Mouse (Mus musculus): ENCODE results near the gene Hgd. TPM values are rescaled to one million over a fixed set of nuclear protein-coding genes. Genes with fewer than 3 reads are reported as not detected.

The Hgd gene
- polyA plus RNA-seq, 1 experiment from 2014 or later: 0.17 TPM

DNA sequence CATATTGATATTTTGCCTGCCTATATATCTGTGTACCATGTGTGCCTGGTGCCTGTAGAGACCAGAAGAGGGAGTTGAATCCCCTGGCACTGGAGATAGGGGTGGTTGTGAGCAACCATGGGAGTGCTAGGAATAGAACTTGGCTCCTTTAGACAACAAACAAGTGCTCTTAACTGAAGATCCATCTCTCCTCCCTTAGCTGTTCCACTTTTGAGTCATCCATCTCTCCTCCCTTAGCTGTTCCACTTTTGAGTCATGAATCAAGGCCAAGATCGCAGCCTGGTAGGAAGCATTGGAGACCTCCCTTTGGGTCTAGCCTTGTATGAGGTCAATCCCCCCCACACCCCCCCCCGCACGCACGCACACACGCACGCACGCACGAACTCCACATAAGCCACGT, 34.6 kb downstream of the Hgd start:
- WGBS: 94% methylated on average over 9 of the region's 9 CpGs
- H3K4me1 ChIP-seq (ENCODE audit: insufficient read depth): no peaks in the 10 kb centered on the region
- H3K4me3 ChIP-seq (ENCODE audit: low read depth, low read length): no peak overlapping the region
- no peaks in the 10 kb centered on the region for H3K9me3 ChIP-seq (ENCODE audit: low read depth, low read length)
- H3K36me3 ChIP-seq (ENCODE audit: insufficient read depth): no peaks in the 10 kb centered on the region
- H3K27ac ChIP-seq (ENCODE audit: low read depth): no peak overlapping the region
- no peaks in the 10 kb centered on the region for H3K27me3 ChIP-seq (ENCODE audit: insufficient read depth, low read length)
- no peak for TF ChIP-seq CTCF (IDR thresholded peaks at IDR 0.05; ENCODE audit: low read depth)
- no peak overlapping the region for H3K4me2 ChIP-seq
- ATAC-seq (ENCODE audit: insufficient read depth): no peak
- no peak for DNase-seq
- no peak overlapping the region for H3K9ac ChIP-seq

- DNase-seq (peak; percentile 2), ATAC-seq (ENCODE audit: insufficient read depth) (no peak)
- Histone ChIP-seq H3K4me2 (no peak overlapping the region), H3K27ac (ENCODE audit: low read depth) (no peak overlapping the region), H3K36me3 (ENCODE audit: insufficient read depth) (no peaks in the 10 kb centered on the region), H3K9me3 (ENCODE audit: low read depth, low read length) (no peaks in the 10 kb centered on the region), H3K27me3 (ENCODE audit: insufficient read depth, low read length) (no peaks in the 10 kb centered on the region), H3K4me1 (ENCODE audit: insufficient read depth) (no peaks in the 10 kb centered on the region), H3K9ac (no peak overlapping the region), H3K4me3 (ENCODE audit: low read depth, low read length) (no peak overlapping the region)
- WGBS: 58% methylated on average over 8 of the region's 8 CpGs
- no peak for TF ChIP-seq CTCF (IDR thresholded peaks at IDR 0.05; ENCODE audit: low read depth)
These were observed 35.5 kb downstream of the Hgd start for GRCm38 (mm10) chr16:37615429-37615828.

- Histone ChIP-seq H3K36me3 (ENCODE audit: insufficient read depth) (no peaks in the 10 kb centered on the region), H3K4me2 (no peak overlapping the region), H3K9me3 (ENCODE audit: low read depth, low read length) (no peaks in the 10 kb centered on the region), H3K27ac (ENCODE audit: low read depth) (no peak overlapping the region), H3K9ac (no peak overlapping the region), H3K4me1 (ENCODE audit: insufficient read depth) (no peaks in the 10 kb centered on the region), H3K27me3 (ENCODE audit: insufficient read depth, low read length) (no peaks in the 10 kb centered on the region), H3K4me3 (ENCODE audit: low read depth, low read length) (no peak overlapping the region)
- ATAC-seq (ENCODE audit: insufficient read depth): no peak
- TF ChIP-seq CTCF (IDR thresholded peaks at IDR 0.05; ENCODE audit: low read depth): no peak
- 61% methylated on average over 8 of the region's 8 CpGs for WGBS
- DNase-seq: no peak
These were observed 36.2 kb downstream of the Hgd start for GRCm38 (mm10) chr16:37616104-37616503.

GRCm38 (mm10) chr16:37617695-37618094, 37.7 kb downstream of the Hgd start:
- Histone ChIP-seq H3K36me3 (ENCODE audit: insufficient read depth) (no peaks in the 10 kb centered on the region), H3K4me1 (ENCODE audit: insufficient read depth) (no peaks in the 10 kb centered on the region), H3K27ac (ENCODE audit: low read depth) (no peak overlapping the region), H3K9ac (no peak overlapping the region), H3K27me3 (ENCODE audit: insufficient read depth, low read length) (no peaks in the 10 kb centered on the region), H3K4me3 (ENCODE audit: low read depth, low read length) (no peak overlapping the region), H3K9me3 (ENCODE audit: low read depth, low read length) (no peaks in the 10 kb centered on the region), H3K4me2 (no peak overlapping the region)
- DNase-seq (no peak), ATAC-seq (ENCODE audit: insufficient read depth) (no peak)
- WGBS: 24% methylated on average over 3 of the region's 3 CpGs
- TF ChIP-seq CTCF (IDR thresholded peaks at IDR 0.05; ENCODE audit: low read depth): no peak

DNA sequence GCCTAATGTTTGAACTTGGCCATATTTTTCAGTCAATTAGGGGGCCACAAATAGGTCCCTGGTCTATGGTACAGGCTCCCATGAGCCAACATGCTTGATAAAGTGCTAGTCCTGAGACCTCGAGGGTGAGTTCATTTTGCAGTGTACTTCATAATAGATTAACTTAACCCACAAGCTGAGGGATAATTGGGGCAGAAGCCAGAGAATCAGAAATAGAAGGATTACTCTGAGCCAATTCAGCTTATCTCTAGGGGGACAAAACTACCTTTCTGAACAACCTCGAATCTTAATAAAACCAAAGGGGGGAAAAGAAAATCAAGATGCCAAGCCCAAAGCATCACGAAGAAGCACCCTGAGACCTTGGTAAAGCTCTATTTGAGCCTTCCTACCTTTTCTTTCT, 42.5 kb downstream of the Hgd start:
- no peak for DNase-seq
- WGBS: 69% methylated on average over 3 of the region's 3 CpGs
- no peak for ATAC-seq (ENCODE audit: insufficient read depth)

GRCm38 (mm10) chr16:37622919-37623318, 43.0 kb downstream of the Hgd start:
- Histone ChIP-seq H3K4me1 (ENCODE audit: insufficient read depth) (no peaks in the 10 kb centered on the region), H3K27ac (ENCODE audit: low read depth) (no peak overlapping the region), H3K27me3 (ENCODE audit: insufficient read depth, low read length) (no peaks in the 10 kb centered on the region), H3K9me3 (ENCODE audit: low read depth, low read length) (no peaks in the 10 kb centered on the region), H3K4me2 (no peak overlapping the region), H3K4me3 (ENCODE audit: low read depth, low read length) (no peak overlapping the region), H3K36me3 (ENCODE audit: insufficient read depth) (no peaks in the 10 kb centered on the region), H3K9ac (no peak overlapping the region)
- no peak for DNase-seq
- 63% methylated on average over 5 of the region's 5 CpGs for WGBS
- TF ChIP-seq CTCF (IDR thresholded peaks at IDR 0.05; ENCODE audit: low read depth): no peak
- ATAC-seq (ENCODE audit: insufficient read depth): no peak

More for the DNA sequence above, 42.5 kb downstream of the Hgd start:
- no peak overlapping the region for H3K27ac ChIP-seq (ENCODE audit: low read depth)
- H3K4me1 ChIP-seq (ENCODE audit: insufficient read depth): no peaks in the 10 kb centered on the region
- no peak for TF ChIP-seq CTCF (IDR thresholded peaks at IDR 0.05; ENCODE audit: low read depth)
- H3K9ac ChIP-seq: no peak overlapping the region
- H3K9me3 ChIP-seq (ENCODE audit: low read depth, low read length): no peaks in the 10 kb centered on the region
- H3K4me3 ChIP-seq (ENCODE audit: low read depth, low read length): no peak overlapping the region
- no peaks in the 10 kb centered on the region for H3K36me3 ChIP-seq (ENCODE audit: insufficient read depth)
- H3K4me2 ChIP-seq: no peak overlapping the region
- no peaks in the 10 kb centered on the region for H3K27me3 ChIP-seq (ENCODE audit: insufficient read depth, low read length)

DNA sequence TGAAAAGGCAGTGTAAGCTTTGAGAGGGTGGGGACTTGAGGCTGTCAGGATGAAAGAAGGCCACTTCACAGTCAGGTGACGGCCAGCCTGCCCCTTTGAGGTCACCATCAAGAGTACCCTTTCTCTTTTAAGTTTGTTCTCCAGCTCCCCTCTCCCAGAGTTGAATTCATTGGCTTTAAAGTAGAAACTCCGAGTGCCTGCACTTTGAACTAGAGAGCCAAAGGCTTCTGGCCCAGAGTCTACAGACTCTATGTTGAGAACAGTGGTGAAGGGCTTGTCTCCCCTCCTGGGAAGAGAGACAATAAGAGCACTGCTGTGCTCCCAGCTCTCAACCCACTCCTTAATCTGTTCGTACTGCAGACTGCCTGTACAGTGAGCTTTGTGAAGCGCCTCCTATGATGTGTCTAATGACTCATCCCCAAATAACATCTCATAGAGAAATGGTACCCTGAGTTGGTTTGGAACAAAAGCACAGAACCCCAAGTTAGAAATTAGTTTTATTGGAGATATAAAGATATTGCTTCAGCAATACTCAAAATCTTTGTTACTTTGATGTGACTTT, 46.5 kb downstream of the Hgd start:
- H3K9ac ChIP-seq: no peak overlapping the region
- no peak for ATAC-seq (ENCODE audit: insufficient read depth)

GRCm38 (mm10) chr16:37628336-37628735, 48.4 kb downstream of the Hgd start:
- H3K27me3 ChIP-seq (ENCODE audit: insufficient read depth, low read length): no peaks in the 10 kb centered on the region
- H3K4me1 ChIP-seq (ENCODE audit: insufficient read depth): no peaks in the 10 kb centered on the region
- TF ChIP-seq CTCF (IDR thresholded peaks at IDR 0.05; ENCODE audit: low read depth): no peak
- no peak overlapping the region for H3K4me3 ChIP-seq (ENCODE audit: low read depth, low read length)
- no peaks in the 10 kb centered on the region for H3K36me3 ChIP-seq (ENCODE audit: insufficient read depth)
- no peak overlapping the region for H3K4me2 ChIP-seq
- DNase-seq (no peak), ATAC-seq (ENCODE audit: insufficient read depth) (no peak)
- no peak overlapping the region for H3K27ac ChIP-seq (ENCODE audit: low read depth)
- no peaks in the 10 kb centered on the region for H3K9me3 ChIP-seq (ENCODE audit: low read depth, low read length)
- 70% methylated on average over 9 of the region's 9 CpGs for WGBS
- H3K9ac ChIP-seq: no peak overlapping the region

More for the DNA sequence above, 46.5 kb downstream of the Hgd start:
- Histone ChIP-seq H3K27me3 (ENCODE audit: insufficient read depth, low read length) (no peaks in the 10 kb centered on the region), H3K36me3 (ENCODE audit: insufficient read depth) (no peaks in the 10 kb centered on the region), H3K9me3 (ENCODE audit: low read depth, low read length) (no peaks in the 10 kb centered on the region), H3K27ac (ENCODE audit: low read depth) (no peak overlapping the region), H3K4me1 (ENCODE audit: insufficient read depth) (no peaks in the 10 kb centered on the region), H3K4me2 (no peak overlapping the region), H3K4me3 (ENCODE audit: low read depth, low read length) (no peak overlapping the region)
- TF ChIP-seq CTCF (IDR thresholded peaks at IDR 0.05; ENCODE audit: low read depth): no peak
- 53% methylated on average over 4 of the region's 4 CpGs for WGBS
- no peak for DNase-seq

Data from lung, embryonic 14.5 days (tissue).